7 mouse cellular contexts compared by ENCODE assay signal in genomic region chr17:22225015-22225414, GRCm38 (mm10). TPM values are rescaled to one million over a fixed set of nuclear protein-coding genes. Genes with fewer than 3 reads are reported as not detected.
DNase-seq lines count a peak whose midpoint lies in the region; ATAC-seq and TF ChIP-seq lines count a peak whose summit lies in the region.
"Not testable (repeated sequence)": the region's sequence is repeated elsewhere in the genome, so short reads cannot be mapped to it uniquely, and the experiment has no call there.

No protein-coding gene starts in this region.

- H3K4me1 ChIP-seq in hindbrain, embryonic 16.5 days (ENCODE audit: control insufficient read depth, insufficient read depth, low read depth, low read length); limb, embryonic 11.5 days (ENCODE audit: control insufficient read depth, insufficient read depth, low read length): not testable (repeated sequence)

- peak; percentile 31 for DNase-seq in adipocyte (ENCODE audit: low spot score)
- DNase-seq in embryo, embryonic 10.5 days (ENCODE audit: low spot score), result peak; percentile 6
- peak; percentile 17 for DNase-seq in gastrocnemius, adult 2 months
- not testable (repeated sequence) for DNase-seq in limb, embryonic 11.5 days (ENCODE audit: low spot score)

- H3K27me3 ChIP-seq in hindbrain, embryonic 16.5 days (replicated peaks; ENCODE audit: control insufficient read depth, insufficient read depth, low read length); limb, embryonic 11.5 days (ENCODE audit: control insufficient read depth, insufficient read depth, low read length): not testable (repeated sequence)

- peak overlapping the region; percentile 92 for H3K27ac ChIP-seq in gastrocnemius, adult 2 months
- peak overlapping the region; percentile 77; the same call in 1 of the 2 replicates for H3K27ac ChIP-seq in hindbrain, embryonic 16.5 days (ENCODE audit: low read depth, low read length)
- H3K27ac ChIP-seq in limb, embryonic 11.5 days (replicated peaks; ENCODE audit: low read depth, low read length), result not testable (repeated sequence)
- H3K27ac ChIP-seq in macrophage, result peak overlapping the region; percentile 62

- H3K4me2 ChIP-seq in hindbrain, embryonic 16.5 days (ENCODE audit: low read length), result peak overlapping the region; percentile 54
- H3K4me2 ChIP-seq in limb, embryonic 11.5 days (ENCODE audit: low read depth, severe bottlenecking), result peak overlapping the region; percentile 43

- H3K36me3 ChIP-seq in hindbrain, embryonic 16.5 days (ENCODE audit: control insufficient read depth, insufficient read depth, low read length); limb, embryonic 11.5 days (ENCODE audit: control insufficient read depth, insufficient read depth, low read length): not testable (repeated sequence)
- H3K36me3 ChIP-seq in macrophage (ENCODE audit: inconsistent target), result peaks cover 16% of the 10 kb centered on the region; the same call in 1 of the 2 replicates

- intact Hi-C loops in gastrocnemius, adult 2 months (cut with DNase I), result loop anchor here (5.0 kb wide), 1 partner anchor 197 kb away; the partner anchor contains the start of gene Zfp946

- WGBS in hindbrain, embryonic 16.5 days, result 4% methylated on average over 3 of the region's 3 CpGs
- WGBS in limb, embryonic 11.5 days, result 9% methylated on average over 3 of the region's 3 CpGs
- WGBS in macrophage (ENCODE audit: missing documents), result 20% methylated on average over 2 of the region's 3 CpGs

- H3K4me3 ChIP-seq in gastrocnemius, adult 2 months, result peak overlapping the region; percentile 85
- peak overlapping the region; percentile 63 for H3K4me3 ChIP-seq in hindbrain, embryonic 16.5 days (ENCODE audit: low read length)
- H3K4me3 ChIP-seq in limb, embryonic 11.5 days (ENCODE audit: low read depth, low read length), result peak overlapping the region; percentile 48
- H3K4me3 ChIP-seq in macrophage (ENCODE audit: inconsistent target), result peak overlapping the region; percentile 40

- peak; percentile 78 for ATAC-seq in hindbrain, embryonic 16.5 days
- peak; percentile 81; the same call in 1 of the 2 replicates for ATAC-seq in limb, embryonic 11.5 days (ENCODE audit: insufficient number of reproducible peaks, low FRiP score, low TSS enrichment, low read depth)
- 0 out of 2 replicates have a peak, but pooled peaks have one; percentile 7 for ATAC-seq in neutrophil, adult 5-6 weeks (ENCODE audit: extremely low read depth, insufficient number of reproducible peaks, low FRiP score, poor library complexity, severe bottlenecking)

- H3K9me3 ChIP-seq in hindbrain, embryonic 16.5 days (ENCODE audit: control insufficient read depth, low read length); limb, embryonic 11.5 days (ENCODE audit: control insufficient read depth, low read length): not testable (repeated sequence)

- H3K79me2 ChIP-seq in macrophage (ENCODE audit: inconsistent target), result peaks cover 38% of the 10 kb centered on the region

- H3K9ac ChIP-seq in hindbrain, embryonic 16.5 days (ENCODE audit: low read depth, low read length), result peak overlapping the region; percentile 78
- not testable (repeated sequence) for H3K9ac ChIP-seq in limb, embryonic 11.5 days (ENCODE audit: low read length)

- not testable (repeated sequence) for TF ChIP-seq CTCF in gastrocnemius, adult 2 months (IDR thresholded peaks at IDR 0.05)

RNA-seq across cellular contexts. Expression of gene Zfp994, which starts 0.4 kb away (rescaled TPM):
- total RNA-seq in gastrocnemius, adult 2 months (2021), result 1 to 10 TPM; 2.0 to 2.4 TPM
- 3.6 and 4.2 TPM in 2 replicates for polyA plus RNA-seq in hindbrain, embryonic 16.5 days (2015; fragmentation: Nextera tagmentation; extraction: Ambion mirVana)
- polyA plus RNA-seq in limb, embryonic 11.5 days (2014; fragmentation: Nextera tagmentation; extraction: Ambion mirVana), result 1.9 and 2.4 TPM in 2 replicates
- total RNA-seq in macrophage (2018; cell fraction: chromatin; rRNA removed), result 10 to 100 TPM in 15 of 26 experiments, 1 to 10 TPM in 11; 2.8 to 32.1 (median 11.2) TPM
- 10 to 100 TPM in 2 of 26 experiments, 1 to 10 TPM in 24; 2.3 to 10.2 (median 7.9) TPM for total RNA-seq in macrophage (2018; cell fraction: cytosol; rRNA removed)
- total RNA-seq in macrophage (2018; cell fraction: nucleus; rRNA removed), result 10 to 100 TPM in 12 of 26 experiments, 1 to 10 TPM in 14; 3.7 to 29.8 (median 8.9) TPM
- polyA plus RNA-seq in macrophage (2018), result 6.5 to 14.3 TPM (median 6.9 TPM) in 3 replicates
- 6.6 and 7.5 TPM in 2 replicates for total RNA-seq in neutrophil, adult 5-6 weeks (2017)

RNA-seq across cellular contexts. Expression of gene Zfp947, which starts 59.0 kb away (rescaled TPM):
- under 1 TPM; 0.38 to 0.92 TPM for total RNA-seq in gastrocnemius, adult 2 months (2021)
- 1.7 and 2.5 TPM in 2 replicates for polyA plus RNA-seq in hindbrain, embryonic 16.5 days (2015; fragmentation: Nextera tagmentation; extraction: Ambion mirVana)
- 2.1 and 2.3 TPM in 2 replicates for polyA plus RNA-seq in limb, embryonic 11.5 days (2014; fragmentation: Nextera tagmentation; extraction: Ambion mirVana)
- total RNA-seq in macrophage (2018; cell fraction: chromatin; rRNA removed), result 1 to 10 TPM in 13 of 26 experiments, under 1 TPM in 7, not detected in 6; 0.16 to 4.9 (median 1.5) TPM
- 1 to 10 TPM in 20 of 26 experiments, under 1 TPM in 6; 0.28 to 3.2 (median 1.9) TPM for total RNA-seq in macrophage (2018; cell fraction: cytosol; rRNA removed)
- 1 to 10 TPM in 15 of 26 experiments, under 1 TPM in 11; 0.25 to 7.6 (median 1.1) TPM for total RNA-seq in macrophage (2018; cell fraction: nucleus; rRNA removed)
- 1.4 to 3.0 TPM (median 2.0 TPM) in 3 replicates for polyA plus RNA-seq in macrophage (2018)
- not detected in 2 replicates for total RNA-seq in neutrophil, adult 5-6 weeks (2017)

Comparison
In these comparisons a context has a peak if more than half of its experiments do, and no peak if none do; other contexts are left out.
1. ATAC-seq: peak in every context shown above with its lines; median percentile 81 in limb, embryonic 11.5 days; 78 in hindbrain, embryonic 16.5 days; 7 in neutrophil, adult 5-6 weeks.